Mouse (Mus musculus): ENCODE measurements around the gene Mtrf1l.

Mtrf1l gene

DNA sequence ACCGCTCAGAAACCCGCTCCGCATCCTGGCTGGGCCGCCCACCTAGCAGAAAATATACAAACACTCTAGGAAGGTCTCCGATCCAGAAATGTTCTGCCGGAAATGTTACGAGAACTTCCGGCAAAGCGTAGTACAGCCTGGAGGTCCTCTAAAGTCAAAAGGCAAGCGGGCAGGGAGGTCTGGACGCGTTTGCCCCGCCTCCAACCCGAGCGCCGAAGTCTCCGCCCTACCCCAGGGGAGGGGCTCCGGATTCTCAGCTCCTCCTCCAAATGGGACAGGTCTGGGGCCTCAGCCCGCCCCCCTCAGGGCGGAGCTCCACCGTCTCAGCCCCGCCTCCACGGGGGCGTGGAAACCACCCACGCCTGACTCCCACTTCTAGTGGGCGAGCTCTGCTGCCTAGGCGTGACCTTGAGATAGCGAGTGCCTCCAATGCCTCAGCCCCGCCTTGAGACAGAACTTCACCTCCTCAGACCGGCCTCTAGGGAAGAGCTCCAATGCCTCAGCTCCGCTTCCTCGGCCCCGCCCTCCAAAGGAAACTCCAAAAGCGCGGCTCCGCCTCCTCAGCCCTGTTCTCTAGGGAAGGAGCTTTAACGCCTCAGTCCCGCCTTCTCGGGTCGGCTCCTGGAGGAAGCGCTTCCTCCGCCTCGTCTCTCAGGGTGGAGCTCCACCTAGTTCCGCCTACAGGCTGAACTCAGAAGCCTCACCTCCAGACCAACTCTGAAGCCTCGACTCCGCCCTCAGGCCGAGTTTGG lies at the start of gene Mtrf1l:
Gene Mtrf1l, minus strand, starts transcription at position 171 of the 752 bp plus-strand sequence.
- DNase-seq (ENCODE audit: low spot score in 2 of 2): peak; percentile 98 to 99

DNA sequence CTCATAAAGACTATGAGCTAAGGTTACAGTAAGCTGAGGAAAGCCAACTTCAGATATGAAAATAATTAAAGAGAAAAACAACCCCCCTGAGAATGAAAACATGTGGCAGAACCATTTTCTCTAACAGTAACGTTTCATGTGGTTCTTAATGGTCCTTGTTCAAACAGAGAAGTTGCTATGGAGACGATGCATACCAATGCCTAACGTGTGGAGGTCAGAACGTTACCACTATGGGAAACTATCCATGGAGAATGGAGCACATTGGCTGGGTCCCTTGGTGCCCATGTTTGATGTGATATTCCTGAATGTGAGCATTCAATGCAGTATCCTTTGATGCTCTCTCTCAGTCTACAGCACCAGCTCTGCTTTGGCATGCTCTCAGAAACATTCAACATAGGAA lies 47.4 kb upstream of the Mtrf1l start:
- DNase-seq (ENCODE audit: low spot score in 2 of 2): no peak

DNA sequence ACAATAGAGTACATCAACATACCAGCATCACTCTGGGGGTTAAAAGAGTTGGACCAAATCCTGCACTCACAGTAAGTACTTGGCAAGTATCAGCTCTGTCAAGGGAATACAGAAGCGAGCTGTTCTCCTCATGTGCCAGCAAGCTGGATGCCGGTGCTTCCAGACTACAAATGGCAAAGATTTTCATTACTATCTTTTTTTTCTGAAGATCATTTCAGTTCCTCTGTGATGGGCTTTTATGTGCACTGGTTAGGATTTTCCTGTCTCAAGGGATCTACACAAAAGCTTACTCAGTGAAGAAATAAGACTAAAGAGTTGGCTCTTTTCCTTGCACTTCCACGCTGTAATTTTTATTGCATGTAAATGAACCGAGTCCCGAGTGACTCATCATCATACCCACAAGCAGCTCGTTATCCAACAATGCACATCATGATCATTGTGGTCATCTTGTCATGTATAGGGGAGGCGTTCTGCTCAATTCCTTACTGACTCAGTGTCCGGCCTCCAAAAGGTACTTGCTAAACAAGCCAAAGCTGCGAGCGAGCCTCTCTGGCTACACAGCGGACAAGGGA lies 44.4 kb upstream of the Mtrf1l start:
- DNase-seq (ENCODE audit: low spot score in 2 of 2): no peak

DNA sequence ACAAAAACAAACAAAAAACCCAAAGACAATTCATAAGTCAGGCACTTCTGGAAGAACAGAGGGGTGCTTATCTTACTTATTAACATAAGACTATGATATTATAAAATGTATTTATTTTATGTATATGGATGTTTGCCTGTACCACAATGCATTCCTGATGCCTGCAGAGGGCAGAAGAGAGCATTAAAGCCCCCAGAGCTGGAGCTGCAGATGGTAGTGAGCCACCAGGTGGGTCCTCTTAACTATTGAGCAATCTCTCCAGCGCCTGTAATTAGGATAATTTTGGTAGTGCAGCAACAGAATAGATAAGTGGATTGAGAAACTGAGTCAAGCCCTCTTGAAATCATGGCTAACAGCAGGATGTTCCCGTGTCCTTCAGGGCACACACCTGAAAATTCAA lies 42.3 kb upstream of the Mtrf1l start:
- DNase-seq (ENCODE audit: low spot score in 2 of 2): no peak

DNA sequence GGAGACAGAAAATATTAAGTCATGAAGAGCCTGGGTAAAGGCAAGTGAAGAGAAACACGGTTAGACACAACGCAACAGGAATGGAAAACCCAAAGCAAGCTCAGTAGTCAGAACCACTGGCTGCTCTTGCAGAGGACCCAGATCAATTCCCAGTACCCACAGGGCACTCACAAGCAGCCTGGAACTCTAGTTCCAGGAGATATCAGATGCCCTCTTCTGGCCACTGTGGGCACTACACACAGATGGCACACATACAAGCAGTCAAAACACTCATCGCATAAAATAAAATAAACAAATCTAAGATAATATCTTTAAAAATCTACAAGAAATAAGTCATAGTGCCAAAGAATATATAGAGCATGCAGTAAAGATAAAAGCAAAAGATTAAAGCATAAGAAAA lies 39.0 kb upstream of the Mtrf1l start:
- DNase-seq (ENCODE audit: low spot score in 2 of 2): no peak

DNA sequence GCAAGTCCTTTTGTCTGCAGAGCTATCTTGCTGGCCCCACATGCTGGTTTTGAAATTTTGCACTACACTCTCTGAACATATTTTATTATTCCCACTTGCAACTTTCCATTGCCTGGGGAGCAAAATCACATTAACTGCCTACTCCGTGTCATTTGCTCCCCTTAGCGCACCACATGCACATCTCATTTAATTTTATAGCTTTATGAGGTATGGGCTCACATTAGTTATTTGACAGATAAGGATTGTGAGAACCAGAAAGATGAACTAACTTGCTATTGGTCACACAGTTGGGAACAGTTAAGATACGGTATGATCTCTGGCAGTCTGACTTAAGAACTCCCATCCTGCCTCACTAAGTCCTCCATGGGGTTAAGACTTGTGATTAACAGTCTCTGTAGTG lies 37.1 kb upstream of the Mtrf1l start:
- no peak for DNase-seq (ENCODE audit: low spot score in 2 of 2)

DNA sequence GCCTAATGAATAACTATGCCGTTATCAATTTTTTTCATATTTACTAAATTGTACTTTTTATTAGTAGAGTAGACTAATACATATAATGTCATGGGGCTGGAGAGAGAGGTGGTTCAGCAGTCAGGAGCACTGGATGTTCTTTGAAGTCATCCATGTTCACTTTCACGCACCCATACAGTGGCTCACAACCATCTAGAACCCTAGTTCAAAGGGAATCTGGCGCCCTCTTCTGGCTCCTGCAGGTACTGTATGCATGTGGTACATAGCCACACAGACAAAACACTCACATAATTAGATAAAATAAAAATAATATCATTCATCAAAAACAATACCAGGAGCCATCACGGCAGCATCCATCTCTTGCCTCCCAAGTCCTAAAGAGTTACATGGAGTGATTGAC lies 36.0 kb upstream of the Mtrf1l start:
- peak; percentile 16 to 72 for DNase-seq (ENCODE audit: low spot score in 2 of 2)

DNA sequence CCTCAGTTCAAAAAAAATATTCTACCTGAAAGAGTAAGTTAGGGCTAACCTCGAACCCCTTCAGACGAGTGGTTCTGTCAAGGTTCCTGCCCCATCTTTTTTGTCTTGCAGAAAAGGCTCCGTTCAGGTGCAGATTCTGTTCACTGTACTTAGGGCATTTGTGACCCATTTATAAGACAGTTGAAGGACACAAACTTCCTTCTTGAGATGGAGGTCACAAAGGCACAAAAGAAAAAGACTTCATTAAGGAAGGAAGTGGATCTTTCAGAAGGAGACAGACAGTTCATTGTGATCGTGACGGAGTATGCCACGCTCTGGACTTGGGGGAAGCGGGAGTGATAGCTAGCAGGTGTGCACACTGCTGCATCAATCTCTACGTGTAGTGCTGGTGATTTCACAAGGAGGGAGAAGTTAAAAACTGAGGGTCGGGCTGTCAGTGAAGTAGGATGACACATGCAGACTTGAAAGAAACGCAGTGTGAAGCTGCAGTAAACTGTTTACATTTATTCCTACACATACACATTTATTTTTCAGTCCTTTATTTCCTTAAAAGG lies 34.4 kb upstream of the Mtrf1l start:
- DNase-seq (ENCODE audit: low spot score in 2 of 2): no peak

DNA sequence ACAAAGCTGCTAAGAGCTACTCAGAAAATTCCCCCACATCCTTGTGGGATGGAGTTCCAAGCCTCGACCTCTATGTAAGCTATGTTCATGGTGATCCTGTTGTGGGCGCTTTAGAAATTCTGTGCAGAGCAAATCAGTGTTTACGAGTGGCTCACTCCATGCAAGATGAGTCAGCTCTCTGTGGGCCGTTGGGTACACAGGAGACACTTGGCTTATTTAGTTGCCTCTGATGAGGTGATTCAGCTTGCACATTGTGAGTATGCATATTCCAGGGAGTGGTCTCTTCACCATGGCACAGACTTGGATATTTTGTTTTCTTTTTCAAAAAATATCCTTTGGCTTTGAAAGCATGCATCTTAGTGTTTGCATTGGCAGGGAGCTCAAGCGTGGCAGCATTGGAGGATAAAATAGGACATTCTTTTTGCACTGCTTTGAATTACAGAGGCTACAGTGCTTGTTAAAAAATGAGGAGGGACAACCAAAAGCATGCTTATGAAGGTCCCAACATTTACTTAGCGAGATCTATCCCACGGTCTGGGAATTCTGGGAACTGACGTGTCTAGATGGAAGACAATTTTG lies 29.7 kb upstream of the Mtrf1l start:
- no peak for DNase-seq (ENCODE audit: low spot score in 2 of 2)

DNA sequence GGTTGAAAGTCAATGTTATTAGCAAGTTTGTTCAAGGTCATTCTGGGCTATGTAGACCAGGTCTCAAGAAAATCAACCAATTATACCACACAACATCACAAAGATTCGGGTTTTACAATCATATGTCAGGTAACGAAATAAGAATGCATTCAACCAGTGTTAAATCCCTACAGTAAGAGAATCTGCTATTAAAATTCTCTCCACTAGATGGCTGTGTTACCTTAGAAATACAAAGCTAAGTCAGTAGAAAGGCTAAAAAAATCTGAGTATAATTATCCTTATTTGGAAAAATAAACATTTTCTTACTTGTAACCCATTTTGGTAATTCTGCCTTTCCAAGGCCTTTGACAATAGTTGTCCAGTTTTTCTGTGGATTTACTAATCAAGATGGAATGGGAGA lies 23.2 kb upstream of the Mtrf1l start:
- DNase-seq (ENCODE audit: low spot score in 2 of 2): no peak

DNA sequence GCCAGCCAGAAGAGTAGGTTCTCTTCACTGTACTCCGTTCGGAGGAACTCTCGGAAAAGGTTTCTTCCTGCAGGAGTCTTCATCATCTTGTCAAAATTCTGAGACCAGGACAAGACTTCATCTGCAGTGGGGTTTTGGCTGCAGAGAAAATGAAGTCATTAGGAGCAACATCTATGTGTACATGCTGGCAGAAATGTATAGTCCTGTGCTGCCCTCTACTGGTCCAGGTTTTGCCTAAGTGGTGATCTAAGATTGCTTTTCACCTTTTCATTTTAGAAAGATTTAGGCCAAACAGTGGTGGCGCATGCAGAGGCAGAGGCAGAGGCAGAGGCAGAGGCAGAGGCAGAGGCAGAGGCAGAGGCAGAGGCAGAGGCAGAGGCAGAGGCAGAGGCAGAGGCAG lies 17.7 kb upstream of the Mtrf1l start:
- peak; percentile 38 to 75 for DNase-seq (ENCODE audit: low spot score in 2 of 2)

DNA sequence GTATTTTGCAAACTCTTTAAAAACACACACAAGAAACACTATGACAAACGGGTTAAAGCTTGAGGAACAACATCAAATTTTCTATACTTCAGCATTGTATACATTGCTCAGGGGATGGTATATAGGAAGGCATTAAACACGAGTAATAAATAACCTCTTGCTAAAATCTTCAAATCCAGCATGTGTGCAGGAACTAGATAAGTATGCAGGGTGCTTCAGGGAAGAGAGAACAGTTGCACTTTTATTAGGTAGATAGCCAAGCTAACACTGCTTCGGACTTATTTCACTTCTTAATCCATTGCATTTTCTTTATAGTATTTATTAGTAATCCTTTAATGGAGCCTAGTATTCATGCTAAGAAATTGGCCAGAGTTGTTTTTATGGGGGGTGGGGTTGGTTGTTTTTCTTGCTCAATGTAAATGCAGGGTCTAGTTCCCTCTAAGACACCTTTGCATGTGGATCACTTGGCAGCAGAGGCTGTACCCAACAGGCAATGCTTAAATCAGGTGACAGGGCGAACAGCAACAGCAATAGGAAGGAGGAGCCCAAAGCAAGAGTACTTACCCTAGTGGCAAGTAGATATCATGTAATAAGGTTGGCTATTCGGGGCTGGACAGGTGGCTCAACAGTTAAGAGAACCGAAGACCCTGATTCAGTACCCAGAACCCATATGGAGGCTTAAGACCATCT lies 2.8 kb upstream of the Mtrf1l start:
- DNase-seq (ENCODE audit: low spot score in 2 of 2): no peak

DNA sequence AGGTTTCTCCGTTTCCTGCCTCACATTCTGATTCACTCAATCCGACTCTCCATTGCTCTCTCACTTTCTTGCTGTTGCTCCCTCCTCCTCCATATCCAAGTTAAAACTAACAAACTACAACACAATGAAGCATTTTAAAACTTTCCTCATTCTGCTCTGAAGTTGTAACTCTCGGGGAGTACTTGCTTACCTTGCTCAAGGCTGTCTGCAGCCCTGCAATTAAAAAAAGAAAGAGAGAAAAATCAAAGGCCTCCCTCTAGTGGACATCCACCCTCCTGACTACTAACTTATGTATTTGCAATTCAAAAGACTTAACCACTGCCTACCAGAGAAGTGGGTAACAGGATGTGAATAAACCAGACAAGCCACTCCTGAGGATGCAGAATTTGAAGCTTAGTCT lies 1.1 kb upstream of the Mtrf1l start:
- DNase-seq (ENCODE audit: low spot score in 2 of 2): peak; percentile 57 to 69

DNA sequence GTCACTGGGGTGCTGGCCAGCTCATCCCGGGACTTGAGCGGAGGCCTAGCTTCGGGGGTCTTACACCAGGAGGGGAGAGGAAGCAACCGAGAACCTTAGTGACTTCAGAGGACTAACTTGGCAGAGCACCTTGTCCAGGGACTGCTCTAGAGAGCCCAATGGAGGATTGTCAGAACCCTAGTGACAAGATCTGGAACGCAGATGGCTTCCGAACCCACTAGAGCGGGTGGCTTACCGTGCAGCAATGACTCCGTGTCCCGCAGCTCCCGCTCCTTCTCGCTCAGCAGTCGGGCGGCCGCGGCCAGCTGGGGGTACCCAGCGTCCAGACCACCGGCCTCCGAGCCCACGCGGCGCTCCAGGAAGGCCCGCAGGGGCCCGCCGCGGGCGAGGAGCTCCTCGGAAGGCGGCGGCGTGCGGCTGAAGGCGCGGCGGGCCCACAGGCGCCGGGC lies 395 bp downstream of the Mtrf1l start:
- DNase-seq (ENCODE audit: low spot score in 2 of 2): no peak

DNA sequence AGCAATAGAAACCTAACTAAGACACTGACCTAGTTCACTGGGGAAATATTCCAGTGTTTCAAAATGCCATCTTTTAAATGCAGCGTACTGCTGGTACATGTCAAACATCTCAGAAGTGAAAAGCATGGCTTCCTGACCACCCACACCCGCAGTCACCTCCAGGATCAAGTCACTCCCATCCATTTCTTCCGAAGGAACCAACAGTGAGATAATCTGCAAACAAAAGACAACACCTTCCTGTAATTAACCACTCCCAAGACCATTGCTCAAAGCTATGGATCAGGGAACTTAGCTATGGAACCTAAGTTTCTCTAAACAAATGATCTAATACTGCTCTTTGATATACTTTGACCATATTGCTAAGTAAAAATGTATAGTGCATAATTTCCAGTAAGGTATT lies 4.9 kb downstream of the Mtrf1l start:
- DNase-seq (ENCODE audit: low spot score in 2 of 2): no peak

DNA sequence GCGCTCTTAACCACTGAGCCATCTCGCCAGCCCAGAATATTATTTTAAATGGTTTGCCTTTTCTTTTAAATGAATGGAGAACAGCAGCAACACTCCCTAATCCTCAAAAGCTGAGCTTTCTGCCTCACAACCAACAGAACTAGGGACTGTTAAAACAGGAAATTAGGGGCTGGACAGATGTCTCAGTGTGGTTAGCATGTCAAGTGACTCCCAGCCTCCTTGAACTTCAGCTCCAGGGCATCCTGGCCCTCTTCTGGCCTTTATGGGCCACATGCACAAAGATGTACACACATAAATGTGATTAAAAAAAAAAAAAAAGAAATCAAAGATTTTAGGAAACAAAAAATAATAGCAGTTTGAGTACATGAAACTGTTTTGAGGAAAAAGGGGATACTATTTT lies 7.7 kb downstream of the Mtrf1l start:
- no peak for DNase-seq (ENCODE audit: low spot score in 2 of 2)

DNA sequence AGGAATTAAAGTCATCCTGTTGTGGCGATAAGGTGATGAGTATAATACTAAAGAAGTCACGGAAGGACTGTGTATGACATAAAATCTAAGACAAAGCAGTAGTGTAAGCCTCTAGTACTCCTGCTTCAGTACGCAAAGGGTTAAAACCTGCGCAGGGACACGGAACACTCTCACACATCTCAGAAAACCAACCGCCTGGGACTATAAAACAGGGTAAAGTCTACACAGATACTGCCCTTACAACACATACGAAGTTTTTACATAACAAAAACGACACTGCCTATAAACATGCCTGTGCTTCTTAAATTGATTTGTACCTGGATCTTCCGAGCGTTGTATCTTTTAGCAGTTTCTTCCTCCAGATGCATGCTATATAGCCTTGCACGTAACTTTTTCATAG lies 10.0 kb downstream of the Mtrf1l start:
- no peak for DNase-seq (ENCODE audit: low spot score in 2 of 2)

DNA sequence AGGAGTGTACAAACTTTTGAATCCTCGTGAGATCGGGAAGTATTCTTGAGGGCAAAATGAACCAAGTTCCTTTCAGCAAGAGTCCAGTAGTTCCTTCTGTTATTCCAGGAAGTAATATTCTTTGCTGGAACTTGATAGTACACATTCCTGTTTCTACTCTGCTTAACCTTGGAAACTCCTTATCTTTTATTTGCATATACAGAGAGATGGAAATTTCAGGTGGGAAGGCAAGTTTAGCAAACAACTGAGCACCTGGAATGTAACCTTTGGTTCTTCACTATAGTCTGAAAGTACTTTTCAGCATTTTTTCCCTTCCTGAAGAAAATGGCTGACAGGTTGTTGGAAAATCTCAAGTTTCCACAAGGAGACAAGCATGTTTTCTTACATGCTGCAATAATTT lies 16.0 kb downstream of the Mtrf1l start:
- no peak for DNase-seq (ENCODE audit: low spot score in 2 of 2)

DNA sequence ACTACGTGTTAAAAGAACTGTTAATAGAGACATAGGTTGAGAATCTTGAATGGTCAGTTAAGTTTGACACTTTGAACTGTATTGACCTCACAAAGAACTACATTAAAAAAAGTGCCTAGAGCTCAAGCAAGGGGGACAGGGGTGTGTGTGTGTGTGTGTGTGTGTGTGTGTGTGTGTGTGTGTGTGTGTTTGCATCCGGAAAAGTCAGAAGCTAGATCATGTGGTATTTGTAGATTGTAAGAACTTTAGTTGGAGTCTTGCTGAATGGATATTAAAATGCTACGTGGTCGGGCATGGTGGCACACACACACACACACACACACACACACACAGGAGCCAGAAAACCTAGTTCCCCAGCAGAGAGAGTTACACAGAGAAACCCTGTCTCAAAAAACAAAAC lies 16.7 kb downstream of the Mtrf1l start:
- DNase-seq (ENCODE audit: low spot score in 2 of 2): no peak

DNA sequence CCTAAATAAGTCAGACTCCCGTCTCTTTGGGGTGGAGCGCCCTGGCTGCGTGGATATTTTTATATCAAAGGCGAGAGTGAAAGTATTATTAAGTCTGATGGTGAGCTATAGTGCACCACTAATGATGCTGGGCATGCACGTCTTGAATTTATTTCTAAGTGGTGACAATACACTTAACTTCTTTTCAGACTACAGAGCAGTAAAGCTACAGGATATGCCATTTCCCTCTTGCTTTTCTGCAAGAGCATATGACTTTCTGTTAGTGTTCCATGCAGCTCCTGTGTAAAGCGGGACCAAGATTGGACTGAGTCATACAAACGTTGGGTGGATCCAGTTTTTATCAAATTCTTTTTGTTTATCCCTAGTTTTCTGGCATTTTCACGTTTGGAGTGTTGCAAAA lies 17.3 kb downstream of the Mtrf1l start:
- DNase-seq (ENCODE audit: low spot score in 2 of 2): peak in 1 of 2 experiments; percentile 29

DNA sequence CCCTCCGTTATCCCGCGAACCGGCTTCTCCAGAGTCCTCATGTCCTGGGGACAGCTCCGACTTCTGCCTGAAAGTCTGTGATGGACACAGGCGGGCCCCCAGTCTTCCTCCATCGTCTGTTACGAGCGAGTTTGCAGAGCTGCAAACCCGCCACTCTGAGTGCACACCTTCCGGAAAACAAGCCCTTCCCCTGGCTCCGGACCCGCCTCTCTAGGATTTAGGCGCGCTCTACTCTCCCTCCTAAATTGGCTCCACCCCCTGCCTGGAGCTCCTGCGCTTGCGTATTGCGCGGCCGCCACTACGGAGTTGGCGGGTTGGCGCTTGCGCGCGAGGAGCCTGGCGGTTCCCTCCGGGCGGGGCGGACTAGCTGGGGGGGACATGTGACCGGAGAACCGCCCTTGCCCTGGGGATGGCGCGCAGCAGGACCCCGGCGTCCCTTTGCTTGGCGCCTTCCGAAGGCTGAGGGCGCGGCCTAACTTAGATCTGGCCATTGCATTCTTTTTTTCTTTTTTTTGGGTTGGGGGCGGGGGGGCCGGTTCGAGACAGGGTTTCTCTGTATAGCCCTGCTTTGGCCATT lies 17.9 kb downstream of the Mtrf1l start:
- DNase-seq (ENCODE audit: low spot score in 2 of 2): peak; percentile 95 to 97

DNA sequence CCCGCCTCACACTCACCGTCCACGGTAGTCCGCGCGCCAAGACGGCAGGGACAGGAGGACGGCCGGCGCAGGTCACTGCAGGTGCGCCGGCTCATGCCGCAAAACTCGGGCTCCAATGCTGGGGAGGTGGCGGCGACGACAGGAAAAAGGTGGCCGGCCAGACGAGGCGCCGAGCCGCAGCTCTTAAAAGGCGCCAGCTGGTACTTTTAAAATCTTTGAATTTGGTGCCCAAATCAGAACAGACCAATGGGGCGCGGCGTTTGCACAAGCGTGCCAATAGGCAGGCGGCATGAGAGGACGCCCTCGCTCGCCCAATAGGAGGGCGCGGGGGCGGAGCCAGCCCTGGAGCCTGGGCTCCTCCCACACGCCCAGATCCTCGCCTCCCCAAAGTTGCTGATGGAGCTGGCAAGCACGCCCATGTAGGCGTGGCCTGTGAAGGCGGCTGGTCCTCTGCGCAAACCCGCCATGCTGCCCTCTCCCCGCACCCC lies 18.4 kb downstream of the Mtrf1l start, which contains the start of gene Fbxo5:
Gene Fbxo5, minus strand, starts transcription at position 358 of the 488 bp plus-strand sequence.
- peak; percentile 98 for DNase-seq (ENCODE audit: low spot score in 2 of 2)
